Mouse (Mus musculus) C2C12 (cell line): ENCODE data around the gene Ctss.

Experiments
- CEBPB ChIP-seq: IDR thresholded peaks from one replicate; pipeline ENCODE4 v1.6.1; 2011; ENCODE audit warnings: low read depth, mild to moderate bottlenecking, control low read depth, moderate library complexity
- CTCF ChIP-seq: IDR thresholded peaks from one replicate; pipeline ENCODE4 v1.5.1; 2011; ENCODE audit not compliant: control insufficient read depth, insufficient read depth, insufficient read length
- MYOG ChIP-seq: IDR thresholded peaks from one replicate; pipeline ENCODE4 v1.6.1; 2011; ENCODE audit not compliant: control insufficient read depth, insufficient read length; ENCODE audit errors: extremely low read depth

- TF ChIP-seq CTCF, result no peak
- no peak for TF ChIP-seq CEBPB
- TF ChIP-seq MYOG, result no peak
Measured at GRCm38 (mm10) chr3:95524673-95525072, 1.9 kb upstream of the Ctss start.
